Mouse (Mus musculus) B cell, adult 2 months (primary cell): ENCODE measurements around the gene Gm3183.
"Not testable (repeated sequence)": the region's sequence is repeated elsewhere in the genome, so short reads cannot be mapped to it uniquely, and the experiment has no call there.

Source experiments
- DNase-seq, 2 experiments: peaks; one replicate each; pipeline ENCODE4 v3.0.0; 2022

Gm3183 gene

DNA sequence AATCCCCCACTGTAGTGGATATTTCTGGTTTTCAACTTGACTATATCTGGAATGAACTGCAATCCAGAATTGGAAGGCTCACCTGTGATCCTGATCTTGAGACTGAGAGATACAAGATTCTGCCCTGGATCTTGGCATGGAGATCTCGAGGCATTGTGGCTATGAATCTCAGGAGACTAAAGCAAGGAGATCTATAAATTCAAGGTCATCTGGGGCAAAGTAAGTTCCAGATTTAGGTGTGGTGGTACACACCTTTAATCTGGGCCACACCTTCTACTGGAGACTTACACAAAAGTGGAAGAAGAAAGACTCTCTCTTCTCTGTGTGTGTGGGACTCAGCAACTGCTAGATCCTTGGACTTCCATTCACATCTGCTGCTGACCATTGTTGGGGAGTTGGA lies at the start of gene Gm3183:
Gene Gm3183, plus strand, starts transcription at position 301 of the 400 bp plus-strand sequence.
- not testable (repeated sequence) for DNase-seq
